Mouse (Mus musculus) forebrain, embryonic 11.5 days (tissue): Measurements from ENCODE around the gene Oas1d. TPM values are rescaled to one million over a fixed set of nuclear protein-coding genes. Genes with fewer than 3 reads are reported as not detected.
A peak's percentile ranks its signal among the peaks of the same experiment; 100 is the strongest.

Experiments used
- ATAC-seq: fragments of 200-750 bp; cut with Nextera tagmentation; replicated peaks from 2 replicates; pipeline ENCODE4 v1.8.0; 2017; ENCODE audit warnings: moderate TSS enrichment; ENCODE audit not compliant: low FRiP score
- DNase-seq: peaks from one replicate; pipeline ENCODE4 v3.0.0-alpha.2; 2017; ENCODE audit warnings: low spot score
- H3K27ac ChIP-seq: fragments of 300-500 bp; sonication (generic); 2 replicates; pipeline ENCODE4 v1.5.1; 2014; ENCODE audit warnings: low read depth, low read length
- H3K27me3 ChIP-seq: fragments of 300-500 bp; sonication (generic); 2 replicates; pipeline ENCODE4 v1.6.1; 2014; ENCODE audit warnings: mild to moderate bottlenecking, low read length, mixed read lengths; ENCODE audit not compliant: control insufficient read depth, insufficient read depth
- H3K36me3 ChIP-seq: fragments of 300-500 bp; sonication (generic); 2 replicates; pipeline ENCODE4 v1.6.1; 2014; ENCODE audit warnings: mild to moderate bottlenecking, low read length, moderate library complexity, mixed read lengths; ENCODE audit not compliant: control insufficient read depth, insufficient read depth
- H3K4me1 ChIP-seq: fragments of 300-500 bp; sonication (generic); replicated peaks from 2 replicates; pipeline ENCODE4 v1.6.1; 2014; ENCODE audit warnings: low read length, mixed read lengths; ENCODE audit not compliant: control insufficient read depth, insufficient read depth
- H3K4me2 ChIP-seq: fragments of 300-500 bp; sonication (generic); 2 replicates; pipeline ENCODE4 v1.6.1; 2014; ENCODE audit warnings: low read depth, mild to moderate bottlenecking, low read length, moderate library complexity, mixed read lengths; ENCODE audit not compliant: severe bottlenecking
- H3K4me3 ChIP-seq: fragments of 300-500 bp; sonication (generic); 2 replicates; pipeline ENCODE4 v1.5.1; 2014; ENCODE audit warnings: low read depth, low read length
- H3K9ac ChIP-seq: fragments of 300-500 bp; sonication (generic); 2 replicates; pipeline ENCODE4 v1.6.1; 2014; ENCODE audit warnings: low read length
- H3K9me3 ChIP-seq: fragments of 300-500 bp; sonication (generic); 2 replicates; pipeline ENCODE4 v1.6.1; 2016; ENCODE audit warnings: low read length, mixed read lengths; ENCODE audit not compliant: control insufficient read depth
- WGBS: fragments of 180-500 bp; shearing (Covaris S2); extraction: QIAGEN DNeasy Blood & Tissue Kit; methylation state at CpG from one replicate; pipeline ENCODE4 v1.1.7; 2014; 5-methylcytosine and 5-hydroxymethylcytosine counted together
- polyA plus RNA-seq: library from polyadenylated mRNA; unstranded; fragments of >200 nt; fragmentation: Nextera tagmentation; extraction: Ambion mirVana; gene quantifications from 2 replicates; pipeline ENCODE4 v1.2.1, GENCODE M21; 2014

Gene Oas1d
- polyA plus RNA-seq, 1 experiment from 2014 or later = not detected

DNA sequence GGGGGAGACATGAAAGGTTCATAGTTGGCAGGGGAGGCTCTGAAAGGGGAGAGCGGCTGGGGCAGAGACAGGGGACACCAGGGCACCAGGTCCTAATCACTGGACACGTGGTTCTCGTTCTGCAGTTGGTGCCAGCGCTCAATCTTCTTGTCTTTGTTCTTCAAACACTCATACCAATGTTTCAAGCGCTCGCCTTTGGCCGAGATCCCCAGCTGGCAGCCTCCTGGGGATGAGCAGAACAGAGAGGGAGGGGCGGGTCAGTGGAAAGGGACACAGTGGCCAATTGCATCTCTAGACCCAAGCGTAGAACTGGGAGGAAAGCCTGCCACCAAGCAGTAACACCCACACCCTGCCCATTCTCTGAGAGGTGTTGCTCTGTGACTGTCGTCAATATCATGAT, 27.7 kb downstream of the Oas1d start:
- no peak overlapping the region for H3K4me3 ChIP-seq
- no peaks in the 10 kb centered on the region for H3K36me3 ChIP-seq
- WGBS = 78% methylated on average over 10 of the region's 10 CpGs
- no peak overlapping the region for H3K9ac ChIP-seq
- no peaks in the 10 kb centered on the region for H3K4me1 ChIP-seq
- no peaks in the 10 kb centered on the region for H3K9me3 ChIP-seq
- no peak for DNase-seq
- H3K27me3 ChIP-seq = no peaks in the 10 kb centered on the region
- H3K27ac ChIP-seq = no peak overlapping the region
- no peak for ATAC-seq
- H3K4me2 ChIP-seq = no peak overlapping the region

DNA sequence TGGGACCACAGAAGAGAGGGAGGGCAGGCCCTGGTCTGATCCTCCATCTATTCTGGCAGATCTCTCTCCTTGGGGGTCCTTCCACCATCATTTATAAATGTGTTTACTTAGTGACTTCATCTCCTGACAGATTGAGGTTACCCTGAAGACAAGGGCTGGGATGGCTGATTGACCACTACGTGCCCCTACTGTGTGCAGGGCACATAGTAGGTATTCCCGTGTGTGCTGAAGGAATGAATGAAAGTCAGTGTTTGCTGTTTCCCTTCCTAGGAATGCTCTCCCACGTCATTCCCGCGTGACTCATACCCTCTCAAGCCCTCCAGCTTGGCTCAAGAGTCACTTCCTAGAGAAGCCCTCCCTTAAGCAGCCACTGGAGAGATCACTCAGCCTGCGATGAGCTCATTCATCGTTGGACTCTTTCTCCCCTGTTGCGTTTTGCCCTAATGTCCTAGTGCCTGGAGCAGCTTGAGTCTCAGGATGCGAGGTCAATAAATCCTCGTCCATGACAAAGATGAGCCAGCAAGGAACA, 38.0 kb downstream of the Oas1d start:
- H3K4me2 ChIP-seq = no peak overlapping the region
- H3K9ac ChIP-seq = no peak overlapping the region
- no peaks in the 10 kb centered on the region for H3K27me3 ChIP-seq
- no peaks in the 10 kb centered on the region for H3K36me3 ChIP-seq
- 81% methylated on average over 10 of the region's 10 CpGs for WGBS
- H3K27ac ChIP-seq = no peak overlapping the region
- DNase-seq (no peak), ATAC-seq (no peak)
- no peaks in the 10 kb centered on the region for H3K4me1 ChIP-seq
- no peaks in the 10 kb centered on the region for H3K9me3 ChIP-seq
- H3K4me3 ChIP-seq = no peak overlapping the region

DNA sequence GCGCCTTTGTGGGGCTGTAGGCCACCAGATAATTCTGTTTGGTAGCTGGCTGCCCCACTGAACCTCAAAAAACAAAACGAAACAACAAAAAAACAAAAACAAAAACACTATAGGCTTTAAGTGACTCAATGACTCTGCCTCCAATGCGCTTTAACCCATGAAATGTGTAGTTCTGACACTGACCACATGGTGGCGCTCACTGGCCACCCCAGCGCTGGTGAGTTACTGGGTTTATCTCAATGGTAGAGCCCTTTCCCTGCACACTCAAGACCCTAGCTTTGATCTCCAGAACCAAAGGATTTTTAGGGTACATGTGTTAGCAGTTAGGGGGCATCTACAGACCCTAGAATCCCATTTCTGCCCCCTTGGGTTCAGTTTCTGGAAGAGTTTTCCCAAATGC, 39.6 kb downstream of the Oas1d start:
- no peaks in the 10 kb centered on the region for H3K9me3 ChIP-seq
- 17% methylated on average over 5 of the region's 5 CpGs for WGBS
- ATAC-seq = no peak
- H3K4me2 ChIP-seq = no peak overlapping the region
- H3K27ac ChIP-seq = no peak overlapping the region
- DNase-seq = peak; percentile 79
- H3K9ac ChIP-seq = no peak overlapping the region
- no peaks in the 10 kb centered on the region for H3K27me3 ChIP-seq
- no peaks in the 10 kb centered on the region for H3K4me1 ChIP-seq
- H3K4me3 ChIP-seq = no peak overlapping the region
- H3K36me3 ChIP-seq = no peaks in the 10 kb centered on the region

DNA sequence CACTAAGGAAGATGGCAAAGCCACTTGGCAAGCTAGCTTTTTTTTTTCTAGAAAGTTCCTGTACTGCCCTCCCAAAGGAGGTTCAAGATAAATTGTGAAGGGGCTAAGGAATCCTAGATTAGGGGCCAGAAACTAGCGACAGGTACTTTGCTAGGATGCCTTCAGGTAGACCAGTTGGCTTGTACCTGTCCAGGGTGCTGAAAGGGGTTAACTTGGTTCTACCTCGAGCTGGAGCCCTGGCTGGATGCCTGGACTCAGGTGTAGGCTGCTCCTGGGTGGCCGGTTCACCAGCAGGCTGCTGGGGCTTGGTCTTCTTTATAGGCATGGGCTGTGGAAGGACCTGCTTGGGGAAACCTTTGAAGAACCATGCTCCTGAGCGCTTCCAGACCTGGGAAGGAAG, 46.7 kb downstream of the Oas1d start:
- DNase-seq (no peak), ATAC-seq (no peak)
- Histone ChIP-seq H3K4me2 (no peak overlapping the region), H3K9ac (no peak overlapping the region), H3K27me3 (no peaks in the 10 kb centered on the region), H3K9me3 (no peaks in the 10 kb centered on the region), H3K27ac (no peak overlapping the region), H3K4me3 (no peak overlapping the region), H3K36me3 (no peaks in the 10 kb centered on the region), H3K4me1 (no peaks in the 10 kb centered on the region)
- 59% methylated on average over 4 of the region's 4 CpGs for WGBS

DNA sequence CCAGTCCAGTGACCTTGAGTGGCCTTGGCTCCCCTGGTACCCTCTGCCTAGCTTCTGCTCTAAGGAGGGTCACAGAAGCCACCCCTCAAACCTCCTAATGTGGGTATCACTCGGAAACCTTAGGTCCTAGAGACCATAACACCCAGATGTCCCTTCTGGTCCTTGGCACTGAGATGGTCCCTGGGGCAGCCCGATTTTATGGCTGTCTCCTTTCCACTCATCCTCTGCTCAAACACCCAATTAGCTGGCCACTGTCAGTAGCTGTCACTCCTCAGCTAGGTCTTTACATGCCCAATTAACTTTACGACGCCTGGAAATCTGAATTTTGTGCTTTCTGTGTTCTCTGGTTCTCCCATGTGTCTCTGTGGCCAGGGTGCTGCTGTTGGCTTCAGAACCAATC, 51.8 kb downstream of the Oas1d start:
- ATAC-seq = no peak
- no peak overlapping the region for H3K4me3 ChIP-seq

DNA sequence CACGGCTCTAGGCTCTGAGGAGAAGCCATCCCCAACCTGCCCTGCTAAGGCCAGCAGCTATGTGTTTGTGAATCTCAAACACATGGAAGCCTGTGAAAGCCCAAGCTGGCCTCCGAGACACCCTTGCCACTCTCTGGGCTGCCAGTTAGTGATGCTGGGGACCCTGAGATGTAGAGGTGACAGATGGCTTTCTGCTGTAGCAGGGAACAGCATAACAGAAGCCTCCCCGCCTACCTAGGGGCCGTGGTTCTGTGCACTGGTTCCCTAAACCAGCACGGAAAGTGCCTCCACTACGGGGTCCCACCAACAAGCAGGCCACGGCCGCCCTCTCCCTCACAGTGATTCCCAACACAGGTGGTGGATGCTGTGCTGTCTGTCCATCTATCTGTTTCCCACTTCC, 52.6 kb downstream of the Oas1d start:
- H3K4me1 ChIP-seq = no peaks in the 10 kb centered on the region
- H3K4me2 ChIP-seq = no peak overlapping the region
- H3K36me3 ChIP-seq = no peaks in the 10 kb centered on the region
- no peaks in the 10 kb centered on the region for H3K9me3 ChIP-seq
- H3K27me3 ChIP-seq = no peaks in the 10 kb centered on the region
- no peak overlapping the region for H3K4me3 ChIP-seq
- ATAC-seq = no peak
- no peak for DNase-seq
- H3K27ac ChIP-seq = no peak overlapping the region
- 89% methylated on average over 8 of the region's 8 CpGs for WGBS
- no peak overlapping the region for H3K9ac ChIP-seq

More for the DNA sequence above, 51.8 kb downstream of the Oas1d start:
- Histone ChIP-seq H3K9me3 (no peaks in the 10 kb centered on the region), H3K4me2 (no peak overlapping the region), H3K9ac (no peak overlapping the region), H3K36me3 (no peaks in the 10 kb centered on the region), H3K4me1 (no peaks in the 10 kb centered on the region), H3K27ac (no peak overlapping the region), H3K27me3 (no peaks in the 10 kb centered on the region)
- no peak for DNase-seq
- WGBS = 88% methylated on average over 4 of the region's 4 CpGs

DNA sequence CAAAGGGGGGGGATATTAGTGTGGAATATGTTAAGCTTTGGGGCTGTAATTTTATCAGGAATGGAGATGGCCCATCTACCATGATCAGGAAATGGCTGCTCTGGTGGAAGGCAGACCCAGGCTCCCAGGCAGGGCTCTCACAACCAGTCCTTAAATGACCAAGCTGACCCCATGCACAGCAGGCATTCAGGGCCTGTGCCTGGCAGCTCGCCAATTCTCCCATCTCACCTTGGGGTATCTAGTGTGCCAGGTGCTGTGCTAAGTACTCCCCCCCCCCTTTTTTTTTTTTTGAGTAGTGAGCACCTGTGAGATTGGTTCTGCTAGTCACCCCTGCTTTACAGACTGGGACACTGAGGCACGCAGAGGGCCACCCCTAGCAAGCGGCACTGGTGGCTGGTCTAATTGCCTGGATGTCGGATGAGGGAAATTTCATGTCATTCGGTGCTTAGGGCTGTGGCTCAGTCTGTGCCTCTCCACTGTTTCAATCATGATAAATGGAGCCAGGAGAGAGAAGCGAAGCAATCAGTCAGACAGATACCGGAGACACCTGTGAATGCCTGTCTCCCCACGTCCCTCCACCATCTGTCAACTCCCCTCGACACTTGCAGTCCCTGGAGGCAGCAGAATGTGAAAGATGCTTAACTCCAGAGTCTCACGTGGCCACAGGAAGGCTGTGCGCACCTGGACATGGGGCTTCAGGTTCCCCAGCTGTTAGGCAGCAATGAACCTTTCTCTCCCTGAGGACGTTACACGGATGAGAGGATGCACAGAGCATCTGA, 53.2 kb downstream of the Oas1d start:
- ATAC-seq = no peak
- Histone ChIP-seq H3K27ac (no peak overlapping the region), H3K27me3 (no peaks in the 10 kb centered on the region), H3K9me3 (no peaks in the 10 kb centered on the region), H3K4me3 (no peak overlapping the region), H3K4me1 (no peaks in the 10 kb centered on the region), H3K9ac (no peak overlapping the region), H3K36me3 (no peaks in the 10 kb centered on the region), H3K4me2 (no peak overlapping the region)
- no peak for DNase-seq
- 82% methylated on average over 13 of the region's 13 CpGs for WGBS

DNA sequence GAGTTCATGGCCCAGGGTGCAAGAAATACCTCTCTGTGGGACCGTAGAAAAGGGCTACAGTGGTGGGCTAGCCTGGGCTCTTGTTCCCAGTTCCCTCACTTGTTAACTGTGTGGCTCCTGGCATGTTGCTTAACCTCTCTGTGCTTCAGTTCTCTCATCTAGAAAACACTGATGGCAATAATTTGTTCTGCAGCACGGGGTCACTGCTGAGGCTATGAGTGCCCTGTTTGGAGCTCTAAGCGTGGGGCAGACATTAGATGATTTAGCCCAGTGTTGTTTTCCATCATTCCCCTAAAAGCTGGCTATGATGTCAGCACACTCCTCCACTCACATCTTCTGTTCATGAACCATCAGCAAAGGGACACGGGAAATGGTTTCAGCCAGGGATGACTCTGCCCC, 53.8 kb downstream of the Oas1d start:
- Histone ChIP-seq H3K4me3 (no peak overlapping the region), H3K9me3 (no peaks in the 10 kb centered on the region), H3K27me3 (no peaks in the 10 kb centered on the region), H3K36me3 (no peaks in the 10 kb centered on the region), H3K4me2 (no peak overlapping the region), H3K27ac (no peak overlapping the region), H3K9ac (no peak overlapping the region), H3K4me1 (no peaks in the 10 kb centered on the region)
- 72% methylated on average over 4 of the region's 4 CpGs for WGBS
- ATAC-seq (no peak), DNase-seq (no peak)

DNA sequence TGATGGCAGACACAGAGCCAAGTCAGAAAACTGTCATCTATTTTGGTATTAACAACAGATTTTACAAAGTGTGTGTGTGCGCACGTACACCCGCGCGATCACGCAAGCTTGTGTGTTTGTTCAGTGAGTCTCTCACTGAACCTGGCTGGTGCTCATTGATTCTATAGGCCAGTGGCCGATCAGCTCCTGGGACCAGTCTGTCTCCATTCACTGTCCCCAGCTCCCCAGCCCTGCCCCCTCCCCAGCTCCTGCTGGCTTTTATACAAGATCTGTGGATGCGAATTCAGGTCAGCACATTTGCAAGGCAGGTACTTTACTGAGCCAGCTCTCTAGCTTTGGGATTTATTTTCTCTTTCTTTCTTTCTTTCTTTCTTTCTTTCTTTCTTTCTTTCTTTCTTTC, 54.5 kb downstream of the Oas1d start:
- Histone ChIP-seq H3K4me3 (no peak overlapping the region), H3K9me3 (no peaks in the 10 kb centered on the region), H3K27me3 (no peaks in the 10 kb centered on the region), H3K36me3 (no peaks in the 10 kb centered on the region), H3K4me1 (no peaks in the 10 kb centered on the region), H3K27ac (no peak overlapping the region), H3K9ac (no peak overlapping the region), H3K4me2 (no peak overlapping the region)
- no peak for ATAC-seq
- DNase-seq = no peak
- 83% methylated on average over 8 of the region's 8 CpGs for whole genome bisulfite sequencing
